In the genomic region with DNA sequence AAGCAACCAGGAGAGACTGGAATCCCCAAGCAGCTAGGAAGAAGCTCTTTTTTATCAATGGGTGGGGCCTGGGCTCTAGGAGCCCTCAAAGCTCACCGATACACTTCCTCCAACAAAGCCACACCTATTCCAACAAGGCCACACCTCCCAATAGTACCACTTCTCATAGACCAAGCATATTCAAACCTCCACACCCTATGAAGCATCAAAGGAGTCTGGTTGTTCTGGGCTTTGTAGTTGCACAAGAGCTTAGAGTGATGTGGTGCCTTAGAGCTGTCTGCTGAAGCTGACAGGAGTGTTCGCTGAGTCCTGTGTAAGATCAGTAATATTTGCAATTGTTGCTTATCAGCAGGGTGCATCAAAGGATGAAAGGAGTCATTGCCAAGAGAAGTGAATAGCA, we compare ENCODE assay signal across 27 mouse cellular contexts. TPM values are rescaled to one million over a fixed set of nuclear protein-coding genes. Genes with fewer than 3 reads are reported as not detected.
DNase-seq lines count a peak whose midpoint lies in the region; ATAC-seq lines count a peak whose summit lies in the region.
"Had no signal": no experiment of that assay in that cellular context is flagged by ENCODE, and none has a peak within 500 bp of the region (broad histone marks: within the 10 kb centered on the region; RNA-seq: fewer than 3 reads in every experiment).

No protein-coding gene starts in this region.

- 0 out of 2 replicates have a peak, but pooled peaks have one; percentile 20 for ATAC-seq in granulocyte monocyte progenitor cell, adult 5-6 weeks (replicated peaks; ENCODE audit: poor library complexity, severe bottlenecking)
- no peak for ATAC-seq in hindbrain, embryonic 16.5 days
- ATAC-seq: intestine, embryonic 15.5 days; liver, embryonic 12.5 days had no signal

- H3K27ac ChIP-seq in hindbrain, embryonic 16.5 days (ENCODE audit: low read depth, low read length) = no peak overlapping the region
- H3K27ac ChIP-seq: forebrain, embryonic 10.5 days; hindbrain, embryonic 12.5 days; intestine, embryonic 15.5 days; left cerebral cortex, adult 2 months; limb, embryonic 12.5 days; liver, embryonic 12.5 days; midbrain, embryonic 10.5 days had no signal

- no peaks in the 10 kb centered on the region for H3K27me3 ChIP-seq in splenic B cell, adult 2 months (ENCODE audit: control insufficient read depth, insufficient read depth, low read length, poor library complexity, severe bottlenecking)
- H3K27me3 ChIP-seq in hindbrain, embryonic 16.5 days (replicated peaks; ENCODE audit: control insufficient read depth, insufficient read depth, low read length) = no peaks in the 10 kb centered on the region
- H3K27me3 ChIP-seq: heart, embryonic 12.5 days; hindbrain, embryonic 12.5 days; intestine, embryonic 15.5 days; limb, embryonic 12.5 days; liver, embryonic 12.5 days had no signal

- peak; percentile 24 to 45 for DNase-seq in spleen, postnatal 36 days (ENCODE audit: low spot score in 2 of 2)
- DNase-seq in spleen, adult 12 weeks (ENCODE audit: low spot score) = no peak
- peak; percentile 20 for DNase-seq in ES-CJ7 (ENCODE audit: low read depth, low spot score)
- peak; percentile 30 for DNase-seq in splenic B cell, adult 2 months (ENCODE audit: low read depth, low spot score)
- no peak for DNase-seq in left cerebral cortex, adult 9 months (ENCODE audit: low spot score in 2 of 2)
- DNase-seq: adrenal gland, postnatal 36 days; cerebellum, adult 11-12 months; heart, adult 11 months; heart, postnatal 14 days; kidney, adult 9 months; kidney, postnatal 36 days; layer of hippocampus, adult 9-11 months; lung, embryonic 14.5 days; lung, postnatal 4 days; right cerebral cortex, adult 18-20 months; thymus, postnatal 36 days had no signal

- 82% methylated on average over 2 of the region's 2 CpGs for WGBS in hindbrain, embryonic 16.5 days

- H3K9me3 ChIP-seq in hindbrain, embryonic 16.5 days (ENCODE audit: control insufficient read depth, low read length) = no peaks in the 10 kb centered on the region
- H3K9me3 ChIP-seq: forebrain, embryonic 10.5 days; heart, embryonic 12.5 days; hindbrain, embryonic 12.5 days; intestine, embryonic 15.5 days; limb, embryonic 12.5 days; liver, embryonic 12.5 days; midbrain, embryonic 10.5 days had no signal

- no peaks in the 10 kb centered on the region for H3K4me1 ChIP-seq in hindbrain, embryonic 16.5 days (ENCODE audit: control insufficient read depth, insufficient read depth, low read depth, low read length)
- H3K4me1 ChIP-seq: forebrain, embryonic 10.5 days; heart, embryonic 12.5 days; hindbrain, embryonic 12.5 days; intestine, embryonic 15.5 days; limb, embryonic 12.5 days; liver, embryonic 12.5 days; midbrain, embryonic 10.5 days had no signal

- no peak overlapping the region for H3K9ac ChIP-seq in hindbrain, embryonic 16.5 days (ENCODE audit: low read depth, low read length)
- H3K9ac ChIP-seq: heart, embryonic 12.5 days; hindbrain, embryonic 12.5 days; intestine, embryonic 15.5 days; limb, embryonic 12.5 days; liver, embryonic 12.5 days; lung, embryonic 14.5 days had no signal

- no peak overlapping the region for H3K4me2 ChIP-seq in hindbrain, embryonic 16.5 days (ENCODE audit: low read length)
- H3K4me2 ChIP-seq: heart, embryonic 12.5 days; hindbrain, embryonic 12.5 days; intestine, embryonic 15.5 days; limb, embryonic 12.5 days; liver, embryonic 12.5 days; lung, embryonic 14.5 days had no signal

- H3K4me3 ChIP-seq in hindbrain, embryonic 16.5 days (ENCODE audit: low read length) = no peak overlapping the region
- H3K4me3 ChIP-seq: forebrain, embryonic 10.5 days; heart, embryonic 12.5 days; hindbrain, embryonic 12.5 days; intestine, embryonic 15.5 days; left cerebral cortex, adult 2 months; limb, embryonic 12.5 days; liver, embryonic 12.5 days; midbrain, embryonic 10.5 days had no signal

- no peaks in the 10 kb centered on the region for H3K36me3 ChIP-seq in splenic B cell, adult 2 months (ENCODE audit: control insufficient read depth, insufficient read depth, low read length, poor library complexity, severe bottlenecking)
- no peaks in the 10 kb centered on the region for H3K36me3 ChIP-seq in hindbrain, embryonic 16.5 days (ENCODE audit: control insufficient read depth, insufficient read depth, low read length)
- H3K36me3 ChIP-seq: forebrain, embryonic 10.5 days; heart, embryonic 12.5 days; hindbrain, embryonic 12.5 days; intestine, embryonic 15.5 days; limb, embryonic 12.5 days; liver, embryonic 12.5 days; midbrain, embryonic 10.5 days had no signal

RNA-seq across cellular contexts. Expression of a gene that starts 37.2 kb away (rescaled TPM):
- total RNA-seq in granulocyte monocyte progenitor cell, adult 5-6 weeks (2014; fragmentation: Nextera tagmentation) = 6.1 and 12.1 TPM in 2 replicates
- 4.4 and 5.6 TPM in 2 replicates for total RNA-seq in granulocyte monocyte progenitor cell, adult 5-6 weeks (2017)
- polyA plus RNA-seq in hindbrain, embryonic 16.5 days (2015; fragmentation: Nextera tagmentation; extraction: Ambion mirVana) = 0.06 and 0.11 TPM in 2 replicates
- total RNA-seq: midbrain, postnatal 0 days had no signal
- polyA plus RNA-seq: heart, embryonic 12.5 days had no signal

Comparison
In these comparisons a context has a peak if more than half of its experiments do, and no peak if none do; other contexts are left out.
1. DNase-seq: peak in spleen, postnatal 36 days (2 of 2), ES-CJ7 (single experiment) and splenic B cell, adult 2 months (single experiment); none in spleen, adult 12 weeks (single experiment) and left cerebral cortex, adult 9 months (0 of 2).